Mouse (Mus musculus) heart, adult 2 months (tissue): Measurements from ENCODE around the gene Gata5. TPM values are rescaled to one million over a fixed set of nuclear protein-coding genes. Genes with fewer than 3 reads are reported as not detected.

ENCODE experiments used
- DNase-seq, 2 experiments: peaks; one replicate each; pipeline ENCODE4 v3.0.0; 2021
- H3K27ac ChIP-seq: fragments of 200-600 bp; 2 replicates; pipeline ENCODE4 v1.8.1; 2022
- H3K27me3 ChIP-seq: fragments of 200-500 bp; 2 replicates; pipeline ENCODE4 v1.6.1; 2012; ENCODE audit warnings: mild to moderate bottlenecking, low read length, inconsistent platforms, mixed read lengths; ENCODE audit not compliant: control insufficient read depth, insufficient read depth
- H3K36me3 ChIP-seq: fragments of 200-500 bp; 2 replicates; pipeline ENCODE4 v1.6.1; 2012; ENCODE audit warnings: low read length, inconsistent platforms; ENCODE audit not compliant: control insufficient read depth, insufficient read depth
- H3K4me1 ChIP-seq: fragments of 200-500 bp; 2 replicates; pipeline ENCODE4 v1.6.1; 2011; ENCODE audit warnings: low read length; ENCODE audit not compliant: control insufficient read depth, insufficient read depth
- H3K4me3 ChIP-seq: fragments of 200-600 bp; 2 replicates; pipeline ENCODE4 v1.8.1; 2022
- H3K79me2 ChIP-seq: fragments of 200-500 bp; replicated peaks from 2 replicates; pipeline ENCODE4 v1.6.1; 2012; ENCODE audit warnings: mild to moderate bottlenecking, inconsistent platforms, low read length, moderate library complexity, mixed read lengths; ENCODE audit not compliant: control insufficient read depth, insufficient read depth
- H3K9ac ChIP-seq: fragments of 200-500 bp; 2 replicates; pipeline ENCODE4 v1.6.1; 2012; ENCODE audit warnings: low read depth, mild to moderate bottlenecking, control low read depth, inconsistent platforms, low read length, mixed read lengths
- CTCF ChIP-seq: fragments of 200-600 bp; IDR thresholded peaks from 2 replicates; pipeline ENCODE4 v1.8.1; 2022; ENCODE audit warnings: antibody characterized with exemption, mild to moderate bottlenecking, moderate library complexity
- EP300 ChIP-seq: fragments of 200-500 bp; IDR thresholded peaks from 2 replicates; pipeline ENCODE4 v1.6.1; 2011; ENCODE audit warnings: low read depth, low read length, control low read depth; ENCODE audit not compliant: insufficient read depth
- POLR2A ChIP-seq: fragments of 200-500 bp; IDR thresholded peaks from 2 replicates; pipeline ENCODE4 v1.6.1; 2011; ENCODE audit warnings: mild to moderate bottlenecking, low read depth, low read length, control low read depth; ENCODE audit not compliant: insufficient read depth
- WGBS: fragments of 180-500 bp; shearing (Covaris S2); methylation state at CpG from one replicate; pipeline ENCODE4 v1.1.7; 2018; 5-methylcytosine and 5-hydroxymethylcytosine counted together
- intact Hi-C: fragments of 180-260 bp; cut with DNase I; formaldehyde crosslinking; loops from one replicate; pipeline ENCODE4 v1.15.1; 2025
- polyA plus RNA-seq: library from polyadenylated mRNA; depleted of rRNA; stranded (reverse); fragments of >200 nt; gene quantifications from 2 replicates; pipeline ENCODE4 v1.2.3, GENCODE M21; 2012
- total RNA-seq, 2 experiments: library from RNA; stranded (reverse); gene quantifications; 2 replicates each; pipeline ENCODE4 v1.2.3; 2021

Gene Gata5
- total and polyA plus RNA-seq, 3 experiments: 0.63 to 1.1 (median 0.89) TPM

DNA sequence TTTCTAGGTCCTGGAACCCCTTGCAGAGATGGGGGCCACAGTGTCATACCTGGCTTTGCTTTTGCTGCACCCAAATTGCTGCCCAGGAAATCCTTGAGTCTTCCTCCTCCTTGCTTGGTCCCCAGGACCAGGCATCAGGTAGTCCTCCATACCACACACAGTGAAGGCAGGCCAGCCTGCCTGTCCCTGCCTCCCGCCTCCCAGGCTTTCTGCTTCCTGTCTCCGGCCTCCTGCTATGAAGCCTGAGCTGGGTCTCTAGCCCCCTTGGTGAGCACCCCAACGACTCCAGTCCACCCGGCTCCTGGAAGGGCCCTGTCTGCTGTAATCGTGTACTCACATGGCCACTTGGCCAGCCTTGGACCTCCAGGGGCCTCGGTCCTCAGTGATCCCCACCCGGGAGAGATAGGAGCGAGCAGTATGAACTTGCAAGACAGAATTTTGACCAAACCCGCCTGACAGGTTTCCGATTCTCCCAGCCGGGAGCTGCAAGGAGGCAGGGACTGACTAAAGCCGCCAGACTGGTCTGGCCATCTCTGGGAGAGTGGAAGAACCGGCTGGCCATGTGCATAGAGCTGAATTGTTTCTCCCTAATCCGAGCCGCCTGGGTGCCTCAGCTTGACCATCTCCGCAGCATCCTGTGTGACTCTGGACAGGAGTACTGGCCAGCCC, 44.9 kb downstream of the Gata5 start, which contains the start of gene Rbbp8nl:
TSS of gene Rbbp8nl (minus strand) at position 440 of the 669 bp plus-strand sequence.
- TF ChIP-seq CTCF (no peak), POLR2A (no peak), EP300 (no peak)
- 67% methylated on average over 16 of the region's 16 CpGs for WGBS
- H3K9ac ChIP-seq: no peak within 1 kb of the TSS
- H3K27me3 ChIP-seq: no peaks in the 10 kb centered on the region
- intact Hi-C loops: no loop called here
- H3K79me2 ChIP-seq: no peaks in the 10 kb centered on the region
- H3K4me3 ChIP-seq: no peak within 1 kb of the TSS
- H3K36me3 ChIP-seq: no peaks in the 10 kb centered on the region
- H3K27ac ChIP-seq: no peak within 1 kb of the TSS
- peaks cover 2% of the 10 kb centered on the region; the same call in 1 of the 2 replicates for H3K4me1 ChIP-seq
- DNase-seq: no peak

- no peaks in the 10 kb centered on the region for H3K79me2 ChIP-seq
- peaks cover 2% of the 10 kb centered on the region; the same call in 1 of the 2 replicates for H3K4me1 ChIP-seq
- TF ChIP-seq POLR2A: no peak
- no peak for TF ChIP-seq EP300
- WGBS: 76% methylated on average over 11 of the region's 11 CpGs
- no peak overlapping the region for H3K9ac ChIP-seq
- H3K4me3 ChIP-seq: no peak overlapping the region
- H3K27ac ChIP-seq: no peak overlapping the region
- DNase-seq: no peak
- intact Hi-C loops: no loop called here
- H3K27me3 ChIP-seq: no peaks in the 10 kb centered on the region
- H3K36me3 ChIP-seq: no peaks in the 10 kb centered on the region
These were observed 45.5 kb downstream of the Gata5 start for GRCm38 (mm10) chr2:180288966-180289365.

DNA sequence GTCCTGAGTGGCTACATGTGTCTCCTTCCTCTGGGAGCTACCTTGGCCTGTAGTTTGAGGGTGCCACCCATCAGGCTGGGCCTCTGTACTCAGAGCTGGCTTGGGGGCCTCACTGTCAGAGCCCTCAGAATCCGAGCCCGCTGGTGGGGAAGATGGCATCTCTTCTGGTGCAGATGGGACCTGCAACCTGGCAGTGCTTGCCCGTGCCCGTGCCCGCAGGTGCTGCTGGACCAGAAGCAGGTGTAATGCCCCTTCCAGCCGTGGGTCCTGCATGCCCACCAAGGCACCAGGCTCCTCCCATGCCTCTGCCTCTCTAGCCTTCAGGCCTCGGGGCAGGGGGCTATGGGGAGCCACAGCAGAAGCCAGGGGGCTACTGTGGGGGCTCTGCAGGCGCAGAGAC, 55.2 kb downstream of the Gata5 start:
- H3K36me3 ChIP-seq: no peaks in the 10 kb centered on the region
- no peak overlapping the region for H3K27ac ChIP-seq
- no peak for DNase-seq
- intact Hi-C loops: loop anchor here (5.0 kb wide), 1 partner anchor 303 kb away; the partner anchor contains the start of gene Mrgbp
- no peak overlapping the region for H3K4me3 ChIP-seq
- H3K27me3 ChIP-seq: no peaks in the 10 kb centered on the region
- 93% methylated on average over 8 of the region's 8 CpGs for WGBS
- peaks cover 8% of the 10 kb centered on the region for H3K4me1 ChIP-seq
- no peaks in the 10 kb centered on the region for H3K79me2 ChIP-seq
- H3K9ac ChIP-seq: no peak overlapping the region
- no peak for TF ChIP-seq EP300

DNA sequence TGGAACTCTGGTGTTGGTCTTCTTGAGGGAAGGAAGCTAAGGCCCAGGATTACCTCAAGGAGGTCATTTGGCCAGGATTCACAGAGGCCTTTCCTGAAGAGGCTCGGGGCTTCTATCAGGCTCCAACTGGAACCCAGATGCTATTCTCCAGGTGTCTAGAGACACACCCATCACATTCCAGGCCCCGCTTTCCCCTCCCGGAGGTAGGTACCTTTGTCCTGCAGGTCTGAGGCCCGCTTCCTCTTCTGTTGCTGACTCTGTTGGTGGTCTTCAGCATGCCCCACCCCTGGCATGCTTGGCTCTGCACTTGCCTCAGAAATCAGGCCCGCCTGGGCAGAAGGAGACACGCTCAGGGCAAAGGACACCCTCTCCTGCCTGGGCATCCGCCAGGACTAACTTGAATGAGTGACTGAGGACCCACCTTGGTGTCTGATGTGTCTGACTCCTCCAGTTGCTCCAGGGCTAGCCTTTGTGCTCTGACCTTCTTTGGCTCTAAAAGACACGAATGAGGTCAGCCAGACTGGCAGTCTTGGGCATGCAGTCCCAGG, 56.7 kb downstream of the Gata5 start:
- H3K4me1 ChIP-seq: peaks cover 12% of the 10 kb centered on the region
- no peak overlapping the region for H3K4me3 ChIP-seq
- WGBS: 87% methylated on average over 8 of the region's 8 CpGs
- peaks cover under 1% of the 10 kb centered on the region; the same call in 1 of the 2 replicates for H3K79me2 ChIP-seq
- DNase-seq: no peak
- intact Hi-C loops: loop anchor here (5.0 kb wide), 1 partner anchor 304 kb away; the partner anchor contains the start of gene Mrgbp
- no peaks in the 10 kb centered on the region for H3K27me3 ChIP-seq
- TF ChIP-seq CTCF: no peak
- no peak for TF ChIP-seq EP300
- no peak for TF ChIP-seq POLR2A
- H3K27ac ChIP-seq: no peak overlapping the region
- H3K36me3 ChIP-seq: no peaks in the 10 kb centered on the region
- no peak overlapping the region for H3K9ac ChIP-seq

GRCm38 (mm10) chr2:180276851-180277259, 57.6 kb downstream of the Gata5 start:
- Histone ChIP-seq H3K4me3 (no peak overlapping the region), H3K4me1 (peaks cover 16% of the 10 kb centered on the region), H3K27ac (no peak overlapping the region; the same call in 1 of the 2 replicates), H3K27me3 (no peaks in the 10 kb centered on the region), H3K79me2 (peaks cover 3% of the 10 kb centered on the region; the same call in 1 of the 2 replicates), H3K9ac (no peak overlapping the region), H3K36me3 (no peaks in the 10 kb centered on the region)
- no peak for DNase-seq
- WGBS: 43% methylated on average over 8 of the region's 8 CpGs
- TF ChIP-seq POLR2A: no peak
- no peak for TF ChIP-seq CTCF
- TF ChIP-seq EP300: no peak
- intact Hi-C loops: loop anchor here (5.0 kb wide), 1 partner anchor 305 kb away; the partner anchor contains the start of gene Mrgbp

- intact Hi-C loops: loop anchor here (5.0 kb wide), 1 partner anchor 306 kb away; the partner anchor contains the start of gene Mrgbp
- no peaks in the 10 kb centered on the region for H3K36me3 ChIP-seq
- no peak overlapping the region for H3K9ac ChIP-seq
- no peak for DNase-seq
- H3K27me3 ChIP-seq: no peaks in the 10 kb centered on the region
- peaks cover 3% of the 10 kb centered on the region; the same call in 1 of the 2 replicates for H3K79me2 ChIP-seq
- 32% methylated on average over 4 of the region's 4 CpGs for WGBS
- TF ChIP-seq POLR2A: no peak
- no peak for TF ChIP-seq CTCF
- TF ChIP-seq EP300: no peak
- peaks cover 17% of the 10 kb centered on the region for H3K4me1 ChIP-seq
- H3K4me3 ChIP-seq: no peak overlapping the region
- peak overlapping the region; percentile 47 for H3K27ac ChIP-seq
These were observed 58.1 kb downstream of the Gata5 start for GRCm38 (mm10) chr2:180276385-180276784.
